ENCODE assay signal across 20 mouse cellular contexts in the genomic region with DNA sequence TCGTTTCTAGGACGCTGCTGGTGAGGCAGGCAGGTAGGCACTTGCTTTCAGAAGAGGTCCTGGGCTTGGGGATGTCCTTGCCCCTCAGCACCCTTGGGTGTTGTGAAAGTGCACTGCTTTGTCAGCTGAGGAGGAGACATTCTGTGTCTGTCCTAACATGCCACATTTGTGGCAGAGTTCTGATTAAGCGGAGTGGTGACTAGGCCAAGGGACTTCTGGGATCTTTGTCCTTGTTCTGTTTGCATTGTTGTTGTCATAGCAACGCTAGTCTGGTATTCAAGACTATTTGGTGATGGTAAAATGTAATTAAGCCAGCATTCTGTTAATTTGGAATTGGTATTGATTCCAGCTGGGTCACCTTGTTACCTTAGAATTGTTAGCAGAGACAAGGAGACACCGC. TPM values are rescaled to one million over a fixed set of nuclear protein-coding genes. Genes with fewer than 3 reads are reported as not detected.
DNase-seq lines count a peak whose midpoint lies in the region; ATAC-seq lines count a peak whose summit lies in the region.
"Had no signal": no experiment of that assay in that cellular context is flagged by ENCODE, and none has a peak within 500 bp of the region (broad histone marks: within the 10 kb centered on the region; RNA-seq: fewer than 3 reads in every experiment).

No protein-coding gene starts in this region.

- no peak overlapping the region for H3K4me2 ChIP-seq in hindbrain, embryonic 16.5 days (ENCODE audit: low read length)
- H3K4me2 ChIP-seq in neural tube, embryonic 13.5 days: no peak overlapping the region
- no peak overlapping the region for H3K4me2 ChIP-seq in neural tube, embryonic 15.5 days
- H3K4me2 ChIP-seq: liver, embryonic 12.5 days had no signal

- no peak overlapping the region for H3K4me3 ChIP-seq in hindbrain, embryonic 10.5 days
- H3K4me3 ChIP-seq in hindbrain, embryonic 16.5 days (ENCODE audit: low read length): no peak overlapping the region
- H3K4me3 ChIP-seq in neural tube, embryonic 13.5 days: no peak overlapping the region
- no peak overlapping the region for H3K4me3 ChIP-seq in neural tube, embryonic 15.5 days (replicated peaks)
- H3K4me3 ChIP-seq: limb, embryonic 10.5 days; liver, embryonic 12.5 days had no signal

- peak; percentile 16 for DNase-seq in embryo, embryonic 10 days (ENCODE audit: low spot score)
- DNase-seq in embryo, embryonic 9.5 days (ENCODE audit: extremely low spot score): no peak
- no peak for DNase-seq in hindbrain, embryonic 10.5 days (ENCODE audit: low spot score)
- DNase-seq in cerebellum, adult 9-10 months: no peak
- no peak for DNase-seq in cerebellum, postnatal 14 days
- DNase-seq: gastrocnemius, postnatal 14 days; kidney, adult 8-10 months; kidney, postnatal 14 days; lung, adult 2 months; lung, postnatal 4 days; right cerebral cortex, postnatal 4 days had no signal

- H3K27ac ChIP-seq in hindbrain, embryonic 10.5 days: peak overlapping the region; percentile 46
- no peak overlapping the region for H3K27ac ChIP-seq in hindbrain, embryonic 16.5 days (ENCODE audit: low read depth, low read length)
- H3K27ac ChIP-seq in neural tube, embryonic 13.5 days (replicated peaks): 0 out of 2 replicates have a peak overlapping the region, but pooled peaks have one; percentile 10
- no peak overlapping the region for H3K27ac ChIP-seq in neural tube, embryonic 15.5 days (replicated peaks)
- H3K27ac ChIP-seq: limb, embryonic 10.5 days; liver, embryonic 12.5 days had no signal

- peaks cover 8% of the 10 kb centered on the region; the same call in 1 of the 2 replicates for H3K4me1 ChIP-seq in hindbrain, embryonic 10.5 days (replicated peaks)
- no peaks in the 10 kb centered on the region; the same call in 1 of the 2 replicates for H3K4me1 ChIP-seq in hindbrain, embryonic 16.5 days (ENCODE audit: control insufficient read depth, insufficient read depth, low read depth, low read length)
- 0 out of 2 replicates have a peak, but pooled peaks cover 8% of the 10 kb centered on the region for H3K4me1 ChIP-seq in neural tube, embryonic 13.5 days (replicated peaks)
- H3K4me1 ChIP-seq in neural tube, embryonic 15.5 days: 0 out of 2 replicates have a peak, but pooled peaks cover 2% of the 10 kb centered on the region
- H3K4me1 ChIP-seq: limb, embryonic 10.5 days had no signal

- WGBS in hindbrain, embryonic 10.5 days: 86% methylated on average over 5 of the region's 5 CpGs
- 86% methylated on average over 5 of the region's 5 CpGs for WGBS in hindbrain, embryonic 16.5 days
- 89% methylated on average over 5 of the region's 5 CpGs for WGBS in neural tube, embryonic 13.5 days
- WGBS in neural tube, embryonic 15.5 days: 80% methylated on average over 5 of the region's 5 CpGs

- peaks cover 89% of the 10 kb centered on the region for H3K36me3 ChIP-seq in hindbrain, embryonic 10.5 days
- peaks cover 25% of the 10 kb centered on the region for H3K36me3 ChIP-seq in hindbrain, embryonic 16.5 days (ENCODE audit: control insufficient read depth, insufficient read depth, low read length)
- peaks cover 86% of the 10 kb centered on the region for H3K36me3 ChIP-seq in neural tube, embryonic 13.5 days
- H3K36me3 ChIP-seq in neural tube, embryonic 15.5 days: peaks cover 74% of the 10 kb centered on the region

- no peaks in the 10 kb centered on the region for H3K27me3 ChIP-seq in hindbrain, embryonic 10.5 days (ENCODE audit: insufficient read depth, poor library complexity, severe bottlenecking)
- H3K27me3 ChIP-seq in hindbrain, embryonic 16.5 days (replicated peaks; ENCODE audit: control insufficient read depth, insufficient read depth, low read length): no peaks in the 10 kb centered on the region
- H3K27me3 ChIP-seq in neural tube, embryonic 13.5 days: no peaks in the 10 kb centered on the region
- no peaks in the 10 kb centered on the region for H3K27me3 ChIP-seq in neural tube, embryonic 15.5 days (replicated peaks)
- H3K27me3 ChIP-seq: liver, embryonic 12.5 days; Patski had no signal

- H3K9ac ChIP-seq in hindbrain, embryonic 16.5 days (ENCODE audit: low read depth, low read length): no peak overlapping the region
- no peak overlapping the region for H3K9ac ChIP-seq in neural tube, embryonic 13.5 days
- no peak overlapping the region for H3K9ac ChIP-seq in neural tube, embryonic 15.5 days (replicated peaks)
- H3K9ac ChIP-seq: liver, embryonic 12.5 days had no signal

- no peaks in the 10 kb centered on the region for H3K9me3 ChIP-seq in hindbrain, embryonic 10.5 days
- no peaks in the 10 kb centered on the region for H3K9me3 ChIP-seq in hindbrain, embryonic 16.5 days (ENCODE audit: control insufficient read depth, low read length)
- no peaks in the 10 kb centered on the region for H3K9me3 ChIP-seq in neural tube, embryonic 13.5 days
- no peaks in the 10 kb centered on the region for H3K9me3 ChIP-seq in neural tube, embryonic 15.5 days (replicated peaks)
- H3K9me3 ChIP-seq: limb, embryonic 10.5 days; liver, embryonic 12.5 days had no signal

- ATAC-seq in hindbrain, embryonic 16.5 days: no peak
- no peak for ATAC-seq in neural tube, embryonic 13.5 days (ENCODE audit: low read depth)
- ATAC-seq in neural tube, embryonic 15.5 days (ENCODE audit: low FRiP score): no peak
- ATAC-seq: liver, embryonic 12.5 days; Patski had no signal

RNA-seq across cellular contexts. Expression of a gene that starts 54.6 kb away (rescaled TPM):
- polyA plus RNA-seq in hindbrain, embryonic 10.5 days (2016; fragmentation: Nextera tagmentation; extraction: Ambion mirVana): 56.9 and 64.5 TPM in 2 replicates
- 49.9 and 54.9 TPM in 2 replicates for polyA plus RNA-seq in hindbrain, embryonic 16.5 days (2015; fragmentation: Nextera tagmentation; extraction: Ambion mirVana)
- polyA plus RNA-seq in neural tube, embryonic 13.5 days (2015; fragmentation: Nextera tagmentation; extraction: Ambion mirVana): 59.9 and 60.1 TPM in 2 replicates
- polyA plus RNA-seq in neural tube, embryonic 15.5 days (2015; fragmentation: Nextera tagmentation; extraction: Ambion mirVana): 51.1 and 52.8 TPM in 2 replicates

RNA-seq across cellular contexts. Expression of a gene that starts 59.4 kb away (rescaled TPM):
- 0.12 and 0.17 TPM in 2 replicates for polyA plus RNA-seq in hindbrain, embryonic 10.5 days (2016; fragmentation: Nextera tagmentation; extraction: Ambion mirVana)
- 0.25 and 0.40 TPM in 2 replicates for polyA plus RNA-seq in hindbrain, embryonic 16.5 days (2015; fragmentation: Nextera tagmentation; extraction: Ambion mirVana)
- 0.23 and 0.31 TPM in 2 replicates for polyA plus RNA-seq in neural tube, embryonic 13.5 days (2015; fragmentation: Nextera tagmentation; extraction: Ambion mirVana)
- 0.46 and 0.50 TPM in 2 replicates for polyA plus RNA-seq in neural tube, embryonic 15.5 days (2015; fragmentation: Nextera tagmentation; extraction: Ambion mirVana)
- polyA plus RNA-seq: embryonic facial prominence, embryonic 11.5 days; heart, embryonic 14.5 days; intestine, embryonic 14.5 days; limb, embryonic 10.5 days; Patski had no signal

Comparison
In these comparisons a context has a peak if more than half of its experiments do, and no peak if none do; other contexts are left out.
1. H3K27ac ChIP-seq: peak in hindbrain, embryonic 10.5 days (single experiment) and neural tube, embryonic 13.5 days (single experiment); none in hindbrain, embryonic 16.5 days (single experiment) and neural tube, embryonic 15.5 days (single experiment).